Mouse (Mus musculus) olfactory bulb, adult 2 months (tissue): ENCODE data around the gene Shank2.

Experiments used
- CTCF ChIP-seq: fragments of 200-500 bp; IDR thresholded peaks from 2 replicates; pipeline ENCODE4 v1.5.1; 2012; ENCODE audit warnings: low read depth, mild to moderate bottlenecking, low read length, moderate library complexity; ENCODE audit not compliant: insufficient read depth
- POLR2A ChIP-seq: fragments of 200-500 bp; IDR thresholded peaks from 2 replicates; pipeline ENCODE4 v1.6.1; 2012; ENCODE audit warnings: mild to moderate bottlenecking, low read depth, low read length, moderate library complexity; ENCODE audit not compliant: insufficient read depth

DNA sequence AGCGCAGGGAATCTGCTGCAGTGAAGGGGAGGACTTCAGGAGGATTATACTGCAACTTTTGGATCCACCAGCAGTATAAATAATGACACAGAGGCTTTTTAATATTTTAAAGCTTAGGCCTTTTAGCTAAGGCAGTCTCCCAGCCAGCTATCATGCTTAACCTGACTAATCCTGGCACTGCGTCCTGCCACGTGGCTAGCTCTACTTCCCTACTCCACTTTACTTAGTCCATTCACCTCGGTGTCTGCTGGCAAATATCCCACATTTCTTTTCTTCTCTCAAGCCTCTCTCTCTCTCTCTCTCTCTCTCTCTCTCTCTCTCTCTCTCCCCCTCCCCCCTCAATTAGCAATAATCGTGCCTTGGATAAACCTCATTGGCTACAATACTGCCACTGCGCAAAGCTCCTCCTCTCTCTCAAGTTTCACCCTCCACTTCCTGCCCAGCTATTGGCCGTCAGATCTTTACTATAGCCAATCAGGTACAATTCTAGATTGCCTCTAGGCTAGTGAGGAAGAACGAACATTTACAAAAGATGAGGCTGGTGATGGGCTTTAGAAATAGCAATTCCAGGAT is 253.0 kb downstream of the Shank2 start:
- TF ChIP-seq POLR2A (no peak), CTCF (no peak)
